10 mouse cellular contexts compared by ENCODE assay signal in the genomic region with DNA sequence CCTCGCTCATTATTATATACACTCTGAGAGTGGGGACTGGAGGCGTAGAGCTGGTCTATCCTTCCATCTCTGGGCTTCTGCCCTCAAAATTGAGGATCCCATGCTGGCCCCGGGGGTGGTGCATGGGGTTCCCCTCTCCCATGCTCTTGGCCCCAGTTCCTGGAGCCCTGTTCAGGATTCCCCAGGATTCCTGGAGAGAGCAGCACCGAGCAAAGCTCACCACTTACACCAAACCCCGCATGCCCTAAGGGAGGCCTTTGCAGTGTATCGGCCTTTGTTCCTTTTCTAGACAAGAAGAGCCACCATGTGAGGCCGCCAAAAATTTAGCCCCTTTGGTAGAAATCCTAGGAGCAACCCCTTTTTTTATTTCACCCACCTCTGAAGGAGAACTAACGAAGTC. TPM values are rescaled to one million over a fixed set of nuclear protein-coding genes. Genes with fewer than 3 reads are reported as not detected.
DNase-seq lines count a peak whose midpoint lies in the region; ATAC-seq and TF ChIP-seq lines count a peak whose summit lies in the region.
"Had no signal": no experiment of that assay in that cellular context is flagged by ENCODE, and none has a peak within 500 bp of the region (broad histone marks: within the 10 kb centered on the region; RNA-seq: fewer than 3 reads in every experiment).

No protein-coding gene starts in this region.

- DNase-seq in gastrocnemius, adult 2 months = no peak
- no peak for DNase-seq in gastrocnemius, adult 18-20 months (ENCODE audit: low spot score)
- no peak for DNase-seq in lung, postnatal 25 days (ENCODE audit: low spot score)
- no peak for DNase-seq in heart, postnatal 0 days (ENCODE audit: low spot score)
- no peak for DNase-seq in spleen, adult 18-20 months
- no peak for DNase-seq in T-cell, adult 2 months (ENCODE audit: low spot score)

- H3K4me1 ChIP-seq in lung, embryonic 16.5 days (replicated peaks; ENCODE audit: control insufficient read depth, insufficient read depth, low read length) = peaks cover 16% of the 10 kb centered on the region
- no peaks in the 10 kb centered on the region for H3K4me1 ChIP-seq in heart, postnatal 0 days (ENCODE audit: control insufficient read depth, insufficient read depth)
- H3K4me1 ChIP-seq in midbrain, embryonic 16.5 days (ENCODE audit: control insufficient read depth, insufficient read depth, low read length) = peaks cover 32% of the 10 kb centered on the region

- no peak for TF ChIP-seq EP300 in heart, postnatal 0 days (IDR thresholded peaks at IDR 0.05; ENCODE audit: low read depth)

- peak overlapping the region; percentile 77; the same call in 1 of the 2 replicates for H3K4me2 ChIP-seq in lung, embryonic 16.5 days (ENCODE audit: low read depth, low read length)
- H3K4me2 ChIP-seq in heart, postnatal 0 days (ENCODE audit: low read depth, low read length) = peak overlapping the region; percentile 85; the same call in 1 of the 2 replicates
- peak overlapping the region; percentile 85 for H3K4me2 ChIP-seq in midbrain, embryonic 16.5 days (ENCODE audit: low read length)

- no peaks in the 10 kb centered on the region for H3K9me3 ChIP-seq in lung, embryonic 16.5 days (ENCODE audit: control insufficient read depth, low read length)
- no peaks in the 10 kb centered on the region for H3K9me3 ChIP-seq in heart, postnatal 0 days (replicated peaks; ENCODE audit: control insufficient read depth, low read length)
- H3K9me3 ChIP-seq in midbrain, embryonic 16.5 days (replicated peaks; ENCODE audit: control insufficient read depth, low read length, poor library complexity, severe bottlenecking) = no peaks in the 10 kb centered on the region
- H3K9me3 ChIP-seq: liver, embryonic 15.5 days had no signal

- WGBS in lung, embryonic 16.5 days = 35% methylated on average over 8 of the region's 8 CpGs
- WGBS in heart, postnatal 0 days = 57% methylated on average over 8 of the region's 8 CpGs
- 22% methylated on average over 8 of the region's 8 CpGs for WGBS in midbrain, embryonic 16.5 days

- ATAC-seq in lung, embryonic 16.5 days (ENCODE audit: low read depth) = peak; percentile 17; the same call in 1 of the 2 replicates
- ATAC-seq in heart, postnatal 0 days (ENCODE audit: insufficient read depth, low read depth) = no peak
- ATAC-seq in midbrain, embryonic 16.5 days = no peak

- 0 out of 2 replicates have a peak overlapping the region, but pooled peaks have one; percentile 21 for H3K9ac ChIP-seq in lung, embryonic 16.5 days (ENCODE audit: low read length)
- no peak overlapping the region for H3K9ac ChIP-seq in heart, postnatal 0 days (replicated peaks; ENCODE audit: low read depth, low read length)
- no peak overlapping the region for H3K9ac ChIP-seq in midbrain, embryonic 16.5 days (ENCODE audit: low read depth, low read length)
- H3K9ac ChIP-seq: liver, embryonic 15.5 days had no signal

- H3K27me3 ChIP-seq in lung, embryonic 16.5 days (ENCODE audit: control insufficient read depth, insufficient read depth, low read depth, low read length) = peaks cover 11% of the 10 kb centered on the region
- H3K27me3 ChIP-seq in heart, postnatal 0 days (ENCODE audit: control insufficient read depth, insufficient read depth, low read length) = peaks cover 50% of the 10 kb centered on the region
- no peaks in the 10 kb centered on the region for H3K27me3 ChIP-seq in midbrain, embryonic 16.5 days (ENCODE audit: control insufficient read depth, insufficient read depth, low read depth, low read length)

- peak overlapping the region; percentile 85; the same call in 1 of the 2 replicates for H3K4me3 ChIP-seq in gastrocnemius, adult 2 months
- H3K4me3 ChIP-seq in lung, embryonic 16.5 days (ENCODE audit: low read length) = peak overlapping the region; percentile 66
- no peak overlapping the region for H3K4me3 ChIP-seq in heart, postnatal 0 days (ENCODE audit: low read depth, low read length)
- 0 out of 2 replicates have a peak overlapping the region, but pooled peaks have one; percentile 96 for H3K4me3 ChIP-seq in midbrain, embryonic 16.5 days (ENCODE audit: low read depth, low read length)

- H3K36me3 ChIP-seq in lung, embryonic 16.5 days (ENCODE audit: control insufficient read depth, insufficient read depth, low read length) = no peaks in the 10 kb centered on the region
- no peaks in the 10 kb centered on the region for H3K36me3 ChIP-seq in heart, postnatal 0 days (replicated peaks; ENCODE audit: control insufficient read depth, insufficient read depth, low read length)
- H3K36me3 ChIP-seq in midbrain, embryonic 16.5 days (ENCODE audit: control insufficient read depth, insufficient read depth, low read length) = no peaks in the 10 kb centered on the region
- H3K36me3 ChIP-seq: liver, embryonic 15.5 days had no signal

- intact Hi-C loops in gastrocnemius, adult 2 months (cut with DNase I) = loop anchor here (5.0 kb wide), 2 partner anchors 236 to 441 kb away; no protein-coding TSS in a partner anchor

- TF ChIP-seq CTCF in gastrocnemius, adult 2 months (IDR thresholded peaks at IDR 0.05) = no peak
- TF ChIP-seq CTCF in heart, postnatal 0 days (IDR thresholded peaks at IDR 0.05; ENCODE audit: low read depth) = no peak

- H3K27ac ChIP-seq in gastrocnemius, adult 2 months = no peak overlapping the region
- H3K27ac ChIP-seq in lung, embryonic 16.5 days (ENCODE audit: low read length) = peak overlapping the region; percentile 77
- no peak overlapping the region for H3K27ac ChIP-seq in heart, postnatal 0 days (ENCODE audit: low read depth)
- H3K27ac ChIP-seq in midbrain, embryonic 16.5 days (ENCODE audit: low read length) = peak overlapping the region; percentile 94
- H3K27ac ChIP-seq: liver, embryonic 15.5 days had no signal

RNA-seq across cellular contexts. Expression of gene Aff3, which starts 36.3 kb away (rescaled TPM):
- 1 to 10 TPM; 1.2 to 4.4 TPM for total RNA-seq in gastrocnemius, adult 2 months (2021)
- 1 to 10 TPM; 1.2 to 2.0 TPM for total RNA-seq in gastrocnemius, adult 18-20 months (2021)
- polyA plus RNA-seq in lung, embryonic 16.5 days (2015; fragmentation: Nextera tagmentation; extraction: Ambion mirVana) = 2.4 and 2.6 TPM in 2 replicates
- total RNA-seq in heart, postnatal 0 days (2014; rRNA removed; ENCODE audit: low replicate concordance) = 1.9 and 4.9 TPM in 2 replicates
- polyA plus RNA-seq in heart, postnatal 0 days (2015; fragmentation: Nextera tagmentation; extraction: Ambion mirVana) = 0.80 and 1.1 TPM in 2 replicates
- polyA plus RNA-seq in midbrain, embryonic 16.5 days (2015; fragmentation: Nextera tagmentation; extraction: Ambion mirVana) = 9.6 and 13.1 TPM in 2 replicates
- polyA plus RNA-seq: C2C12 had no signal

Comparison
In these comparisons a context has a peak if more than half of its experiments do, and no peak if none do; other contexts are left out.
1. H3K27ac ChIP-seq: peak in lung, embryonic 16.5 days (single experiment) and midbrain, embryonic 16.5 days (single experiment); none in gastrocnemius, adult 2 months (single experiment) and heart, postnatal 0 days (single experiment).
2. Peak in every context shown above with its lines, with median percentiles within 50 percentile points of each other: H3K4me2 ChIP-seq.